Comparison of ENCODE assay signal across 7 mouse cellular contexts in the genomic region with DNA sequence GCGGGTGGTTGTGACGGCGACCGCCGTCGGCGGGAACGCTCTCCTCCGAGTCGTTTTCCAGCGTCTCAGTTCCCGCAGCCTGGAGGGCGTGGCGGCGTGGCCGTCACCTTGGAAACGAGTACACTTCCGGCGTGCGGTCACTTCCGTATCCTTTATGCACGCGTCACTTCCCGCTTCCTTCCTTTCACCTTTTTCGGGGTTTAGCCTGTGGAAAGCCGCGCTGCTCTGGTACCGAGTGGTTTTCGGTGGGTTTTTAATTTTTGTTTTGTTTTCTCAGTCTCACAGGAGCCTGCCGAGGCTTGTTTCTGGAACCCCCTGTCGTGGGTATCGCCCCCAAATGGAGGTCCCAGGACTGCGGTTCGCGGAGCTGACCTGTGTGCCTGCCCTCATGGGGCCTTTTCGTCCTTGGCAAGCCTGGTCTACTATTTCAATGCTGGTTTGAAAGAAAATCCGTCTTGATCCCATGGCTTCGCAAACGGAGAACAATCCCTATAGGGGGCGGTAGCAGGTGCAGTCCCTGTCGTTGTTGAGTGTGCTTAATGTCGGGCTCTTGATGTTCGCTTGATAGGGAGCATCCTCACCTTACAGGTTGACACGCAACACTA. TPM values are rescaled to one million over a fixed set of nuclear protein-coding genes. Genes with fewer than 3 reads are reported as not detected.
DNase-seq lines count a peak whose midpoint lies in the region; ATAC-seq lines count a peak whose summit lies in the region.

Gene Ankrd42, minus strand, starts transcription at position 122 of the 605 bp plus-strand sequence.

- peak within 1 kb of the TSS; percentile 78 for H3K9ac ChIP-seq in embryonic facial prominence, embryonic 12.5 days
- peak within 1 kb of the TSS; percentile 64 for H3K9ac ChIP-seq in limb, embryonic 11.5 days (ENCODE audit: low read length)
- peak within 1 kb of the TSS; percentile 86 for H3K9ac ChIP-seq in midbrain, embryonic 14.5 days (replicated peaks; ENCODE audit: low read length)

- H3K27ac ChIP-seq in embryonic facial prominence, embryonic 12.5 days: peak within 1 kb of the TSS; percentile 83
- no peak within 1 kb of the TSS for H3K27ac ChIP-seq in limb, embryonic 11.5 days (replicated peaks; ENCODE audit: low read depth, low read length)
- H3K27ac ChIP-seq in midbrain, embryonic 14.5 days (replicated peaks; ENCODE audit: low read depth, low read length): peak within 1 kb of the TSS; percentile 80

- ATAC-seq in embryonic facial prominence, embryonic 12.5 days (ENCODE audit: insufficient number of reproducible peaks, insufficient read depth, low FRiP score, low TSS enrichment): peak; percentile 94
- peak; percentile 97 for ATAC-seq in limb, embryonic 11.5 days (ENCODE audit: insufficient number of reproducible peaks, low FRiP score, low TSS enrichment, low read depth)
- peak; percentile 98 for ATAC-seq in midbrain, embryonic 14.5 days (ENCODE audit: low FRiP score, low TSS enrichment)

- no peaks in the 10 kb centered on the region for H3K9me3 ChIP-seq in embryonic facial prominence, embryonic 12.5 days
- H3K9me3 ChIP-seq in limb, embryonic 11.5 days (ENCODE audit: control insufficient read depth, low read length): no peaks in the 10 kb centered on the region
- no peaks in the 10 kb centered on the region for H3K9me3 ChIP-seq in midbrain, embryonic 14.5 days (ENCODE audit: control insufficient read depth, low read length)

- H3K4me2 ChIP-seq in embryonic facial prominence, embryonic 12.5 days (replicated peaks): peak within 1 kb of the TSS; percentile 94
- peak within 1 kb of the TSS; percentile 71 for H3K4me2 ChIP-seq in limb, embryonic 11.5 days (ENCODE audit: low read depth, severe bottlenecking)
- H3K4me2 ChIP-seq in midbrain, embryonic 14.5 days (ENCODE audit: low read length): peak within 1 kb of the TSS; percentile 91

- H3K27me3 ChIP-seq in embryonic facial prominence, embryonic 12.5 days: no peaks in the 10 kb centered on the region
- no peaks in the 10 kb centered on the region for H3K27me3 ChIP-seq in limb, embryonic 11.5 days (ENCODE audit: control insufficient read depth, insufficient read depth, low read length)
- no peaks in the 10 kb centered on the region for H3K27me3 ChIP-seq in midbrain, embryonic 14.5 days (ENCODE audit: control insufficient read depth, insufficient read depth, low read length)

- DNase-seq in adrenal gland, postnatal 25 days: peak; percentile 90
- peak; percentile 99 for DNase-seq in heart, adult 11 months
- DNase-seq in kidney, adult 18-20 months: peak; percentile 96
- peak; percentile 95 for DNase-seq in limb, embryonic 11.5 days (ENCODE audit: low spot score)
- DNase-seq in midbrain, embryonic 14.5 days: peak; percentile 98
- DNase-seq in spleen, adult 18-20 months: peak; percentile 79 to 88

- WGBS in embryonic facial prominence, embryonic 12.5 days: under 1% methylated on average over 44 of the region's 44 CpGs
- under 1% methylated on average over 44 of the region's 44 CpGs for WGBS in limb, embryonic 11.5 days
- under 1% methylated on average over 44 of the region's 44 CpGs for WGBS in midbrain, embryonic 14.5 days

- 0 out of 2 replicates have a peak, but pooled peaks cover 5% of the 10 kb centered on the region for H3K36me3 ChIP-seq in embryonic facial prominence, embryonic 12.5 days
- no peaks in the 10 kb centered on the region for H3K36me3 ChIP-seq in limb, embryonic 11.5 days (ENCODE audit: control insufficient read depth, insufficient read depth, low read length)
- peaks cover 18% of the 10 kb centered on the region for H3K36me3 ChIP-seq in midbrain, embryonic 14.5 days (ENCODE audit: control insufficient read depth, insufficient read depth, low read length)

- H3K4me1 ChIP-seq in embryonic facial prominence, embryonic 12.5 days: peaks cover 12% of the 10 kb centered on the region
- H3K4me1 ChIP-seq in limb, embryonic 11.5 days (ENCODE audit: control insufficient read depth, insufficient read depth, low read length): no peaks in the 10 kb centered on the region
- H3K4me1 ChIP-seq in midbrain, embryonic 14.5 days (ENCODE audit: control insufficient read depth, insufficient read depth, low read length): peaks cover 16% of the 10 kb centered on the region

- H3K4me3 ChIP-seq in embryonic facial prominence, embryonic 12.5 days: peak within 1 kb of the TSS; percentile 92
- H3K4me3 ChIP-seq in limb, embryonic 11.5 days (ENCODE audit: low read depth, low read length): peak within 1 kb of the TSS; percentile 81
- H3K4me3 ChIP-seq in midbrain, embryonic 14.5 days (replicated peaks; ENCODE audit: low read depth, low read length): peak within 1 kb of the TSS; percentile 82

RNA-seq across cellular contexts. Expression of gene Ankrd42, which starts in this region (rescaled TPM):
- total RNA-seq in adrenal gland, postnatal 25 days (2021): 9.5 and 9.7 TPM in 2 replicates
- polyA plus RNA-seq in embryonic facial prominence, embryonic 12.5 days (2016; fragmentation: Nextera tagmentation; extraction: Ambion mirVana): 9.9 and 11.7 TPM in 2 replicates
- 6.8 and 7.5 TPM in 2 replicates for polyA plus RNA-seq in limb, embryonic 11.5 days (2014; fragmentation: Nextera tagmentation; extraction: Ambion mirVana)
- 14.9 and 15.8 TPM in 2 replicates for polyA plus RNA-seq in midbrain, embryonic 14.5 days (2014; fragmentation: Nextera tagmentation; extraction: Ambion mirVana)
